Mouse (Mus musculus): ENCODE measurements at regions not wholly inside any gene's neighbourhood (a gene's known extent, or its start where the extent isn't known, plus 50 kb on each side); places are given as distances from the start of the nearest gene placed in this dataset.

DNA sequence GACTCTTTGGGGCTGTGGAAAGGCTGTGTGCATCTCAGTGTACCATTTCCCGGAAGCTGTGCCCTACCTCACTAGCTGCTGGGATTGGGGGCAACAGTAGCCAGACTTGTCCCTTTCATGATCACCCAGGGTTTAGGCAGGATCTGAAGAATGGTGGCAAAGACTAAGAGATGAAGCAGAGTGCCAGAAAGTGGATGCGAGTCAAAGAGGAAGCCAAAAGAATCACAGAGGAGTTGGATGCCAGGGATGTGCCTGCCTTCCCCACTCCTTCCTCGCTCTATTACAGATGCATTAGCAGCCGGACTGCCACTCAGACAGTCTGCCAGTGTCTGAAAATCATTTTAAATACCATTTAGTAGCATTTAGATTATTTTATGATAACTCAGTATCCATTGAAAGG lies 271.5 kb upstream of the Slc24a2 start:
- in situ Hi-C loops (cut with MboI, MseI) = no loop called here

DNA sequence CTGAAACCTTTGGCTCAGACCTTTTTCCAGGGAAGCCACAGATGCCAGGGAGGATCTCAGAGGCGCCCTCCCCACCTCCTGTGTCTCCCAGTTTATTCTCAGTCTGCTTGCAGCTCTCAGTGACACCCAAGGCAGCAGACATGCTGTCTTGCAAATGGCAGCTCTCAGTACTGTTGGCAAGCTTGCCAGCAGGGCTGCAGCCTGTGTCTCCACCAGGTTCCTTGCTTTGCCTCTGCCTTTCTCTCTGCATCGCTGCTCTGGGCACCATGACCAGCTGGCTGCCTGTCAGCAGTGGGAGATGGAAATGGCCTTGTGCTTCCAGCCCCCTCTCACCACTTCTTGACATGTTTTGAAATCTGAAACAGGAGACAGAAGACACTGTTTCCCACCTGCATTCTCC lies 270.2 kb upstream of the Slc24a2 start:
- in situ Hi-C loops (cut with MboI, MseI) = no loop called here

DNA sequence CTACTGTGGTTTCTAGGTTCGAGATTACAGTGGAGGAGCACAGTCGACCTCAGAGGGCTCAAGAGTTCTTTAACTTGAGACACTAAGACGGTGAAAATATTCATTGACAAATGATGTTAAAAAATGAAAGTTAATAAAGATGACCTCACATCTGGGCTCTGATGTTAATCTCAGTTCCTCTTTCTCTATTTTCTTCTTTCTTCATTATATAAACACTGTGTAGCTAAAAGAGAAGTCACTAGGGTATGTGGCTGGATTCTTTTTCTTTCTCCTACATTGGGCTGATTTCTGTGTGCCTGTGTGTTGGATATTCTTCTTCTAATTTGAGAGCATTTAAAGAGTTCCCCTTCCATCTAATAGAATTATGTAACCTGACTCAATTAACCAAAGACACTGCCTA lies 257.5 kb upstream of the Slc24a2 start:
- in situ Hi-C loops (cut with MboI, MseI) = no loop called here

DNA sequence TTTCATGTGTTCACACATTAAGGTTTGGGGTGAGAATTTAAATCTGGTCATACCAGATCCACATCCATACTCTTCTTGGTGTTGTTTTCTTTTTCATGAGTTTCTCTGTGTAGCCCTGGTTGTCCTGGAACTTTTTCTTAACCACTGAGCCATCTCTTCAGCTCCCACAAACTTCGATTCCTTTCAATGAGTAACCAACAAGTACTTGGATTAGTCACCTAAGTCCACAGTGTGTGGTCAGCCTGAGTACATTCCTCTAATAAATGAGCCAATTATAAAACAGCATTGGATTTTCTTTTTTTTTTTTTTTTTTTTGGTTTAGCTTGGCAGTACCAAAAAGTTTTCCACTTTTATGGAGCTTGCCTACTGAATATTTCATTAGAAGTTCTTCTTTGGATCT lies 245.3 kb upstream of the Slc24a2 start:
- in situ Hi-C loops (cut with MboI, MseI) = no loop called here

DNA sequence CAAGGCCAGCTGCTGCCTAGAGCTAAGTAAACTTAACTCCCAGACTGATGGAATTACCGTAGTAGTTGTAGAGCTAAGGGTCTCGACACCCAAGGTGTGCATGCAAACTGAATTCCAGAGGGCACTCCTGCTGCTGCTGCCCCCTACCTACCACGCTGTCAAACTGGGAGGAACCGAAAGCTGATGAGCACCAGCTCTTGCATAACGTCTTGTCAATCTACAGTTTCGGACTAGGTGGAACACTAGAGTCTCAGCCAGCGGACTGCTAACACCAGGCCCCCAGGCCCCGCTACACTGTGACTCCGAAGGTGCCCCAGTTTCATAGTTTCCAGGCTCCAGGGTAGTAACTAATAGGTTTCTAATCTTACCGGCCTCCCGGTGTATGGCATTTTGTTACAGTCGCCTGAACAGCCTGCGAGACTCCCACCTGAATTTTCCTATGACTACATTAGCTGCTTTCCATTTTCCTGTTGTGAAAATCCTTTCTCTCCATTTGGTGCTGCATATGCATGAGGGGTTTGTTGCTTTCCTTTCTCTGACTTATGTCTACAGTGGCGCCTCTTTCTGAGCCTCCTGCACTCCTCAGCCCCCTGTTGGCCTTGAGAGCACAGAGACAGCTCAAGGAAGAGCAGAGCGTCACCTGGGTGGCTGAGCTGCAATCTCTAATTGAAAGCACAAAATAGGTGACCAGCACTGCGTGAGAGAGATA lies 243.2 kb upstream of the Slc24a2 start:
- in situ Hi-C loops (cut with MboI, MseI) = no loop called here

DNA sequence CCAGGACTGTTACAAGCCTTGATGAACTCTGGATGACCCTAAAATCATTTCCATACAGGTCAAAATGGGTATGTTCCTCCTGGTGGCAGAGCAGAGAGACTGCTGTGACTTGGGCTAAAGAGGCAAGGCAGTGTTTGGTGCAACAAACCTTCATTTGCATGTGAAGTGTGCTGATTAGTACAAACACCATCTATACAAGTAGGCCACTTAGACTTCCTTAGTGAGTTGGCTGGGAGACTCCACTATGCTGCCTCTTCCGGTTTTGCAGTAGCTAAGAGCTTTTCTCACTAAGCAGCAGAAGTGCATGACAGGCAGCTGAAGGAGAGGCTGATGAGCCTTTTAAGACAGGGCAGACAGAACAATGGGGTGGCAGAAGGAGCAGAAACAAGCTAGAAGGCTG lies 242.5 kb upstream of the Slc24a2 start:
- in situ Hi-C loops (cut with MboI, MseI) = no loop called here

DNA sequence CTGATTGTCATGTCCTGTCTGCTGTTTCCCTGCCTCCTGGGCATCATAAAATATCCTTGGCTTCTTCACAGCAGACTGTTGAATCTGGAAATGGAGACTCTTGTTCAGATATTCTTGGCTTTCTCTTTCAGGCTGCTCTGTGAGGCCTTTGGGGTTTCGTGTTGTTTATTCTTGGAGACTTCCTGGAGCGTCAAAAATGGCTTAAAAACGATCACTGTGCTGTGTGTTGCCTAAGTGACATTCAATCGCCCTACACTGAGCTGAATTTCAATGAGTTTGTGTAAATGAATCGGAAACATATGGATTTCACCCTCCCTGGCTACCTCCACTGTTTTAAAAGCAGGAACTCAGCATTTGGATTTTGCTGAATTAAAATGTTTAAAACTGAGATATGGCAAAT lies 241.1 kb upstream of the Slc24a2 start:
- in situ Hi-C loops (cut with MboI, MseI) = no loop called here

DNA sequence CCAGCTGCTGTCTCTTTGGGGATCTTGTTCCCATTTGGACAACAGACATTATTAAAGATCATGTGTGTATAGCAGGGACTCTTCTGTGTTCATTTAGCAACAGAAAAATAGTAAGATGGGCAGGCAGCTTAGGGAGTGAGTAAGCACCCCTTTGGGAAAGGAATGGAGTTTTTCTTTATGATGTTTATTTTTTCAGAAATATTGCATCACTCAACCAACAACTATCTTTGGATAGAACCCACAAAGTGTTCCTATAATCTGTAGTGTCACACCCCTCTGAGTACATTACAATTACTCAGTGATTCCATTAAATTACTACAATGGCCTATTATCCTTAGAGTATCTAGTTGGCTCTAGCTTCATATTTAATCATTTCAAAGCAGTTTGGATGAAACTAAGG lies 237.3 kb upstream of the Slc24a2 start:
- in situ Hi-C loops (cut with MboI, MseI) = no loop called here

DNA sequence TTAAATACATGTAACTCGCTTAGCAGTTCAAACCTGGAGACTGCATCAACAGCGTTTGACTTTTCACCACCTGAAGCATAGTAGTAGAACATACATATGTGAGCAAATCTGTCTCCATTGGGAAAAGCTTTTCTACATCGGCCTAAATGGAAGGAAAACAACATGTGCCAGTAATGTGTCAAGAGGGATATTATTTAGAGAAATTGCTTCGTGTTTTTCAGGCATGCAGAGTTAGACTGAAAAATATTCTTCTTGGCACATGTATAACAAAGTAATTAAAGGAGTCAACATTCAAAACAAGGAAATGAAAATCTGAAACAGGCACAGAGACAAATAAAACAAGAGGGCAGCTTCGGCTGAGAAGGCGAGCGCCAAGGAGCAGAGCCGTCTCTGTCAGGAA lies 236.7 kb upstream of the Slc24a2 start:
- in situ Hi-C loops (cut with MboI, MseI) = no loop called here

DNA sequence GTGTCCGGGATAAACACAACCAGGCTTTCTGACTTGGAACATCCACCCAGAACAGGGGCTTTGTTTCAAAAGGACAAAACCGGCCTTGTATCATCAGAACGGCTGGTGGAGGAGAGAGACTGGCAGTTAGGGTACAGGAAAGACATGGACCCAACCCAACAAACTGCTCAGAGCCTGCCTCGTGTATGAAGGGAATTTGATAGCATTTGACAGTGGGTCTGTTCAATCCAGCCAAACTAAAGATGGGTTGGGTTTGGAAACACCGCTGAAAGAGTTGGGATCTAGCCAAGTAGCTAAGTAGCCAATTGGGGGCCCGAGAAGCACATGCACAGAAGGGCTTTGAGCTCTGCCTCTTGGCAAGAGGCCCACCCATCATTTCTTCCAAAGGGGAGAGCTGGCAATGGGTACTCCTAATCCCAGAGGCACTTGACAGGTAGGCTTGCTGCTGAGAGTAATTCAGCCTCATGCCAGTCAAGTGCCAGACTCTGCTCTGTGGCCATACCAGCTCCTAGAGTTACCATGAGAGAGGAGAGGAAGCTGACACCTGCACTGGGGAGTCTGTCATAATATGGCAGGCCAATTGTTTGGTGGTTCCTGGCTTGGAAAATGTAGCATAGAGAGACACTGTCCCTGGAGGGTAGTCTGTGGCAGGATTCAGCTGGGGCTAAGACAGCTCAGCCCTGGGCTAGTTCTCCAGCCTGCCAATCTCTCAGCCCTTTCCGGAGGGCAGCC lies 231.1 kb upstream of the Slc24a2 start:
- in situ Hi-C loops (cut with MboI, MseI) = no loop called here

DNA sequence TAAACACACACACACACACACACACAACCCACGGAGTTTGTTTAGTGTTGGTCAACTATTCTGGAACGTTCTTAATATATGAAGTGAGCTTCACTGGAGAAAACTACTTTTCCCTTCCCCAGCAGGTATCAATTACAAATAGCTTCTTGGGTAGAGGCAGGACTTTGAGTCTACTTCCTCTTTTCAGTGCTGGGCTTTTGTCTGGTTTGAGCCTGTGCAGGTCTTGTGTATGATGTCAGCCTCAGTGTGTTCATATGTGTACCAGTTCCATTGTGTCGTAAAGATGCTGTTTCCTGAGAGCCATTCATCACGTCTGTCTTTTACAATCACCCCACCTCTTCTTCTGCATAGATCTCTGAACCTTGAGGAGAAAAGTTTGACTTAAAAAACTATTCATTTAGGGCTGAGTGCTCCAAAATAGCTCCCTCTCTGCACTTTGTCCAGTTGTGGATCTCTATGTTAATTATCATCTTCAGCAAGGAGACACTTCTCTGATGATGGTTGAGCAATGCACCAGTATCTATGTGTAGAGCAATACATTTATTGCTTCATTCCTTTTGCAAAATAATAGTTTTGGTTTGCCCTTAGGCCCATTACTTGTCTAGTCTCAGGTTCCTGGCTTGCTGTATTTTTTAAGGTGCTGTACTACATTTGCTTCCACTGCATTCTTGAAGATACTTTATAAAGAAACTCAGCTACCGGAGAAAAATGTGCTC lies 225.7 kb upstream of the Slc24a2 start:
- in situ Hi-C loops (cut with MboI, MseI) = no loop called here

DNA sequence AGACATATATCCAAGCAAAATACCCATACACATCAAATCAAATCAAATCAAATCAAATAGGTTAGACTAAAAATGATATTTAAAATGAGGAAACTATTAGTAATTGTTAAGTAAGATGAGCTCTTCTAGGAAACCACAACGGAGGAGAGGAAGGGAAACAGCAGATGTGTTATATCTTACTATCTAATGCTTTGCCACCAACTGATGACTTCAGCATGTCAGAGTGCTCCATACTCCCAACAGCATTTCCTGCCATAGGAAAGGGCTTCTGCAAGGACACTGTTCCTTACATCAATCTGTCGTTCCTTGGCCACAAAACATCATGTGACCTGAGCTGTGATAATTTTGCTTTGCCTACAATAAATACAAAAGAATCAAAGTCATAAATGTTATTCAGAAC lies 221.8 kb upstream of the Slc24a2 start:
- in situ Hi-C loops (cut with MboI, MseI) = no loop called here

DNA sequence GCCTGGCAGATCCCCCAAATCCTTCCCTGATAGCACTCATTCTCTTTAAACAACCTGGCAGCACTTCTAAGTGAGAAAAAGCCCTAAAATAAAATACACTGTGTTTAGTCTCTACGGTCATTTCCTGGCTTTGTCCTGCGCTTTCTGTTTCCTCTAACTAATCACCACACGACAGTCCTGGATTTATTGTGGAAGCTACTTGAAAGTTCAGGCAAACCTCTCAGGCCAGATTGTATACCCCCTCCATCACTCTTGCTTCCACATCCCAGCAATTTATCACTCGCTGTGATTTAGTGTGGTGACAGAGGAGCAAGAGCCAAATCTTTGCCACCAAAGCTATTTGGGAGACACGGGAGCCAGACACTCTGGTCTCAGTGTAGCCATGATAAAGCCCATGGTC lies 221.0 kb upstream of the Slc24a2 start:
- in situ Hi-C loops (cut with MboI, MseI) = no loop called here

DNA sequence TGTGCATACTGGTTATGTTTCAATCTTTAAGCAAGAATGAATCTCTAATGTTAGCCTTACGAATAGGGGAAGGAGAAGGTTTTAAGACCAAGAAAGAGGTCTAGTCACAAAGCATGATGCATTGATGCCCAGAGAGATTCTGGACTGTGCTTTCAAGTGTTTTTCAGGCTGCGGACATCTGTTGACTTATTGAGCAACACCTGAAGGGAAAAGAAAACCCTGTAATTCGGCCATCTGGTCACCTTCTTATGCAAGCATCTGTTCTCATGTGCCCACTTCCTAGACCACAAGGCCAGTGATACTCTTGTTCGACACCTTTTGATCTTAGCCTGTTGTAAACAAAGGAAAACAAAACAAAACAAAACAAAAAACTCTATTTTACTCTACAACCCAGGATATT lies 218.1 kb upstream of the Slc24a2 start:
- in situ Hi-C loops (cut with MboI, MseI) = no loop called here

DNA sequence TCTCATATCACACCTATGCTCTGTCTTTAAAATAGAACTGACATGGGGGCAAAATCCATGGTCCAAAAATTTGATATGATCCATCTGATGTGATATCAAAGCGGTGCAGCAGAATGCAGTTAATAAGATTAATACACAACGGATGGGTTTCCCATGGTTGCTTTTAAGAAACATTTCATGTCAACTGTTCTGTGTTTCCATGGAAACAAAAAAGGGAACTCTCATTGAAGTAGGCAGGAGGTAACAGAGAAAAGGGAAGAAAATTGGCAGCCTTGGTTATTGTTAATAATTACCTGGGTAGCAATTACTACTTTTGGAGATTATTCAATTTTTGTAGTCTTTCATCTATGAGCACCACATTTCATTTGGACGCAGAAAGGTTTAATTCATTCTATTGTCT lies 216.6 kb upstream of the Slc24a2 start:
- in situ Hi-C loops (cut with MboI, MseI) = no loop called here

DNA sequence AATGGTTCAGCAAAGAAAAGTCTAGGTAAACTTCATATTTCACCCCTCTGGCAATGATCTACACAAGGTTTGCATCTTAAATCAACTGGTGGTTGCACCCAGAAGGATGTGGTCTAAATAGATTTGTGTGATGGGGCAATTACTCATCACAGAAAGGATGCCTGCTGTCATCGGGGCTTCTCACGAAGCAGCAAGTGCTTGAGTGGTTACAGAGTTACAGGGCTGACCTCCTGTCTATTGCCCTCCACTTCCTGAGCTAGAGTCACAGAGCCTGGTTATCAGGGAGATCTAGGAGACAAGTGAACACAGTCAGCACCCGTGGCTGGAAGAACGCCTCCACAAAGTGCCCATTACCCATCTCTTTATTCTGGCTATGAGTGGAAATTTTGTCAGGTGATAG lies 203.9 kb upstream of the Slc24a2 start:
- in situ Hi-C loops (cut with MboI, MseI) = no loop called here

DNA sequence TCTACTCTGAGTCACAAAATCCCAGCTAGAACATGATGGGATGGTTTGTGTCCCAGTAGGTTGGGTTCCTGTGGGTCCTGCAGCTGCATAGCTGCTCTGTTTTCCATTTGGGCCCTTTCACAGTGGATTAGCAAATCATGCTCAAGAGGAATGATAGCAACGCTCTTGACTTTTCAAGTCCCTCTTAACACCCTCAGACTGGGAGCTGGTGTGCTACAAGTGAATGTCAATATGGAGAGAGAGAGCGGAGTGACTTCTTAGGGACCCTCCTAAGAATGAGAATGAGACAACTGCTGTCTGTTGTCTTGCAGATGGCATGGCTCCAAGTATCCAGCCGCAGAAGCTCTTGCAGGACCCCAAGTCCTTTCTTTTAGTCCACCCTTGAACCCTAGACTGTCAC lies 198.1 kb upstream of the Slc24a2 start:
- in situ Hi-C loops (cut with MboI, MseI) = no loop called here

DNA sequence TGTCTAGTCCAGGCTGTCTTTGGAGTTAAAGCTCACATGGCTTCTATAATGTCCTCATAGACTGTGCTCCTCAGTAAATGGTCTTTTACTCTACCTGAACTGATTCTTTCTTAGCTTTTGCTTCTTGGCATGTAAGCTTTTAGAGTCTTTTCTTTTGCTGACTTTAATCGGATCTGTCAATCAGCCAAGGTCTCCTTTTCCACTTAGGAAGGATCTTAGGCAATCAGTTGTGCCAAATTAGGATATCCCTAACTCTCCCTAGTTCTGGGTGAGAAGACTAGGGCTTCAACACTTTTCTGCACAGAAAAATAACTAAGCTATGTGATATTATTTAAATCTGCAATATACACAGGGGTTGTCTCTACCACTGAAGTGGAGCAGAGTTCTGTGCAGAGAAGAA lies 193.8 kb upstream of the Slc24a2 start:
- in situ Hi-C loops (cut with MboI, MseI) = no loop called here

DNA sequence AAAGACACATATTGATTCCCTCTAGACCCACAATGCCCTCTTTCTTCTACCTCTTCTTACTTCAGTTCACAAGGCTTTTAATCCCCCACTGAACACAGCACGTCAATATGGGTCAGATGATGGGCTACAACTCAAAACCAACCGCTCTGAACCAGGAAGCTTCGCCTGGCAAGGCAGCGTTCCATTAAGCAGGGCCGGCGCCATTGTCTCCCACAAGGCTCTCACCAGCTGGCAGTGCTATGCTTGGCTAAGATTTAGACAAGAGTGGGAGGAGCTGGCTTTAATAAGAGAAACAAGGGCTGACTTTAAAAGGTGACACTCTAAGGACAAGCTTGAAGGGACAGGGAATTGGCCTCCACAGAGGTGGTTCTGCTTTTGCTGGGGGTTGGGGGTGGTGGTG lies 192.3 kb upstream of the Slc24a2 start:
- in situ Hi-C loops (cut with MboI, MseI) = no loop called here

DNA sequence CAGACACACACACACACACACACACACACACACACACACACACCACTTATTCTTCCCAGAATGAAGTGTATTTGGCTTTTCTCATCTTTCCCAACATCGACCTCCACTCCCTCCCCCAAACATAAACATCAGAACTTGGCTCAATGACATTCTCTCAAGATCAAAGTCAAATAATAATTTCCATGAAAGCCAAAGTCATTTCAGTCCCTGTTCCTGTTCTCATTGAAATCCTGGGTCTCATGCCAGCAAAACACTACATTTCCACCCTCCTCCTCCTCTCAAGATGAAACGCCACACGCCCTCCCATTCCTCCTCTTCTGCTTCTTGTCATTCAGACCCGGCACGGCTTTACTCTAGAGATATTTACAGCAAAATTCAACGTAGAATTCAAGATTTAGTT lies 173.1 kb upstream of the Slc24a2 start:
- in situ Hi-C loops (cut with MboI, MseI) = no loop called here

DNA sequence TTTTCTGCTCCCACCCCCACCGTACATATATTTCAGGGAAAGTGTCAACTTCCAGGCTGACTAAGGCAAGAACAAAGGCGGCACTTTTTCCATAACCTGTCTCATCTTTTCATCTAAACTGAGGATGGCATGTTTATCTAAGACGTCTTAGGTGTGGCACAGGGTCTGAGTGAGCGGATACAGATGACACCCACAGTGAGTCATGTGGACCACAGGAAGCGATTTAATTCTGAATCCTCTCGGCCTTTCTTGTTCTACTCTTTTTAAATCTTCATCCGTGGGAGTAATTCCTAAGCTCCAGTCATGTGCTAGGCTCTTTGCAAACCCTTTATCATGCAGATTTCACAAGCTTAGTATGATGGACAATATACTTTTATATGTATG lies 171.9 kb upstream of the Slc24a2 start:
- in situ Hi-C loops (cut with MboI, MseI) = no loop called here

DNA sequence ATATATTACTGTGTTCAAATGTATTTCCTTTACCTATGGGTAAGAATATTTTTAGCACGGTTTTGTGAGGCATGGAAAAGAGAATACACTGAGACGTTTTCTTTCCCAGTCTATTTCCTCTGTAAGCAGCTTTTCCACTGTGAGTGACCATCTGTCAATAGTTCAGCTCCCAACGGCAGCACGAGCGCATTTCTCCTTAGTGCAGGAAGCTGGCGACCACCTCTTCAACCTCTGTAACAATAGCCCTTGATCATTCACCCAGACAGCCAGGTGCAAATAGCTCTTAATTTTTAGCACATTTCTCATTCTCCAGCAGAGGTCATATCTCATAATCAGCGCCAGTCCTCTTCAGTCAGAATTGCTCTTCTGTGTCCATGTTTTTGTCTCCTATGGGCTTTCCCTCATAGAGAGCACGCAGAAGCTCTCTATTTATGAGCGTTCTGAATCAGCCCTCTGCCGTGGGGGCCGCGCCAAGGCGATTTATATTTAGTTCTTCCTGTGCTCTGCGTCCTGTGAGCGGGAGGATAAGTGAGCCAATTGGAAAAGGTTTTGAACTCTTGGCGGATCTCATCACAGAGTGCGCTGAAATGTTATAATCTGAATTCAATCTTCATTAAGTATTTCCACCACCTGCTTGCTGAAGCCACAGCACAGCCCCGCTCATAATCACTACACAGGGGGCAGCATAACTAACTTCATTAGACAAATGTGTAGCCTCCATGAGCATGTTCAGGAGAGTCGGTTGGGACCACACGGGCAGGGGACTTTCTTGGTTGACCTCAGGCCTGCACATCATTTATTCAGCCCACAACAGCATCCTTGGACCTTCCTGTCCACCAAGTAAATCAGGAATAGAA lies 171.3 kb upstream of the Slc24a2 start:
- in situ Hi-C loops (cut with MboI, MseI) = no loop called here
